Mouse (Mus musculus) cerebellum, postnatal 25 days (tissue): ENCODE data around the gene Mob3b.
"Not testable (repeated sequence)": the region's sequence is repeated elsewhere in the genome, so short reads cannot be mapped to it uniquely, and the experiment has no call there.

Experiments
- DNase-seq, 2 experiments: peaks; one replicate each; pipeline ENCODE4 v3.0.0; 2021; ENCODE audit warnings: mixed read lengths in 2 of 2

Mob3b gene

DNA sequence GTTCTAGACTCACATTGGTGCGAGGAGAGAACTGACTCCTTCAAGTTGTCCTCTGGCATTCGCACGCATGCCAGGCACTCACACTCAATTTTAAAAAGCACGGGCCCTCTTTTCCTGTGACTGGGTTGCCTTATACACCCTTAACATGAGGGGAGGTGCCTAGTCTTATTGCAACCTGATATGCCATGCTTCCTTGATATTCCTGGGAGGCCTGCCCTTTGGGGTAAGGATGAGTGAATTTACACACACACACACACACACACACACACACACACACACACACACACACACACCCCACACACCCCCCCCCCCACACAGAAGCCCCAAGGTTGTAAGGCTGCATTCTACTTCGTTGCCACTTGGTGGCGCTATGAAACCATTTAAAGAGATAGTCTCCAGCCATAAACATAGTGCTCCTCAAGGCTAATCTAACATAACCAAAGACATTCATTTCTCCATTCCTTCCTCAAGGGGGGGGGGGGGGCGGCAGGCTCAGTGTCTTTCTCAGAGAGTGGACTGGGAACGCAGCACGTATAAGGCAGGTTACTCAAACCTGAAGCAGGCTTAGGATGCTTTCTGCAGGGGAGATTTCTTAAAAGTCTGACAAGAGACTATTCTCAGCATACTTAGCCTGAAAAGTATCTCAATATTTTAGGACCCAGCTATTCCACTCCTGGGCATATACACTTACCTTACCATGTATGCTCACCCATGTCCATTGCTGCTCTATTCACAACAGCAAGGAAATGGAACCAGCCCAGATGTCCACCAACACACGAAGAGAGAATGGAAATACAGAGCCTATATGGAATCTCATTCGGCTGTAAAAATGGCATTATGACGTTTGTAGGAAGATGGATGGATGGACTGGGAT is 198.9 kb downstream of the Mob3b start:
- DNase-seq, result peak; percentile 51 to 69

DNA sequence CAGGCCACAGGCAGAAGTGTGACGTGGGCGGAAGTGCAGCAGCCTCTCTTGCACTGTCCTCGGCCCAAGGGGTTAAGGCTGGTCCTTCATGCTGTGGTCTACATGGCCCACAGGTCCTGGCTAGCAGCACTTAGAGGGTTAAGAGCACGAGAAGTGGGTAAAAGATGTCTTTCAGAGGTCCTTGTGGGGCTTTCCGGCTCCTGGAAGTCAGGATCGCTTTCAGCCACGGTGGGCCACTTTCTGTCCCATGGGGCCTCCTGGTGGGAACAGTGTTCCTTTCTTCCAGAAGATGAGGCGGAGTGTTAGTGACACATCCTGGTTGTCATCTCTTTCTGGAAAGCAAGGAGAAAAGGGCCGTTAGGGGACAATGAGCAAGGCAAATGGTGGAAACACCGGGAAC is 203.6 kb downstream of the Mob3b start:
- DNase-seq, result no peak

DNA sequence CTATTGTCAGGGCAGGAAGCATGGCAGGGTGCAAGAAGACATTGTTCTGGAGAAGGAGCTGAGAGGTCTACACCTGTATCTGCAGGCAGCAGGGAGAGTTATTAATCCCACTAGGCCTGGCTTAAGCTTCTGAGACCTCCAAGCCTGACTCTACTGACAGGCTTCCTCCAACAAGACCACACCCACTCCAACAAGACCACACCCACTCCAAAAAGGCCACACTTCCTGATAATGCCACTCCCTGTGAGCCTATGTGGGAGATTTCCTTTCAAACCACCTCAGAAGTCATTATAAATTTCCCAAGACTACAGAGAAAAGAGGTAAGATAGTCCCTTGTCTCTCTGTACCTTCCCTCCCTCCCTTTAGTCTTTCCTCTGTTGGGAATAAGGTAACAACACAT is 210.1 kb downstream of the Mob3b start:
- no peak for DNase-seq

DNA sequence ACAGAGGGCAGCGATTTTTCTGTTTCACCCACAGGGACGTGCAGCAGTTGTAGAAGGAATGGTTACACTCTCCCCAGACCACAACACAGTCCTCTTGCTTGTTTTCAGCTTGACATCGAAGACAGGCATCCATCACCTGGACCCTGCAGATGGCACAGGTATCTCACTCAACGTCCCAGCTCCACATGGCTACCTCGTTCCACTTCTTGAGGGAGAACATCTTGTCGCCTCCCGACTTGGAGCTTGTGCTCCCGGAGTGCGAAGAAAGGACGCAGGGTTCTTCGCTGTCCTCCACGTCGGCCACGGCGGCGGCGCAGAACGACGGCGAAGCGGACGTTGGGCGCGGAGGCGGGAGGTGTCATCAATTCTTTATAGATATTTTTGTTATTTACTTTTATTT is 216.2 kb downstream of the Mob3b start:
- no peak for DNase-seq

DNA sequence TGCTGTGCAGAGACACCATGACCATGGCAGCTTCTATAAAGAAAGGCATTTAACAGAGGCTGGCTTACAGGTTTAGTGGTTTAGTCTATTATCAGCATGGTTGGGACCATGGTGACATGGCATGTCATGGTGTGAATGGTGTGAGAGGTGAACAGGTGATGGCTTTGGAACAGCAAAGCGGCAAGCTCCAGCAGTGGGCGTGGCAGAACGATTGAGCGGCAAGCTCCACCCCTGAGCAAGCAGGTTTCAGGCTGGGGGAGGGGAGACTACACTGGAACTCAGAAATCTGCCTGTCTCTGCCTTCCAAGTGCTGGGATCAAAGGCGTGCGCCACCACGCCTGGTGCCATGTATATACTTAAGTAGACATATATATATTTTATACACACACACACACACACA is 228.9 kb downstream of the Mob3b start:
- DNase-seq, result not testable (repeated sequence)

DNA sequence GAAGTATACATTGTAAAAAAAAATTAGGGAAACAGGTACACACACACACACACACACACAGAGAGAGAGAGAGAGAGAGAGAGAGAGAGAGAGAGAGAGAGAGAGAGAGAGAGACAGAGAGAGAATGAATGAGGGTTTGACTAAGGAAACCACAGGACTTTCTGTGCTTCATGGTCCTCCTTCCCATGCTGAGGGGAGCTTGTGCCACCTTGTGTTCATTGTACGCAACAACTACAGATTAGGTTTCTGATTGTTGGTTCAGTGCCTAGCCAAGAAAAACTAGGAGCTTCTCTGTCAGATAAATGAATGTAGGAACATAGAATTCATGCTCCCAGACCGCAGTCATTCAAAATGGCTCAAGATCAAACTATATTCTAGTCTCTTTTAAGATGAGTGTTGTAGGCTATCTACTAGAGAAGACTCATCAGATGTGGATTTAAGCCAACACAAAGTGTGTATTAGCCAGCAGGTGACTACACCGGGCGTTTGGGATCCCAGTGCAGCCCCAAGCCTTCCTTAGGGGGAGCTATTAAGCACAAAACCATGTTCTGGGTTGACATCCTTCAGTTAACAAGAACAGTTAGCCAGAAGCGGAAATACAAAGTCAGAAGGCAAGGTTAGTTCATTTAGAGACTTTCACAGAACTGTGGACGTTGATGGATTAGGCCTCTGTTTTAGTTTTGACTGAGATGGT is 235.0 kb downstream of the Mob3b start:
- DNase-seq, result peak; percentile 29 to 61

DNA sequence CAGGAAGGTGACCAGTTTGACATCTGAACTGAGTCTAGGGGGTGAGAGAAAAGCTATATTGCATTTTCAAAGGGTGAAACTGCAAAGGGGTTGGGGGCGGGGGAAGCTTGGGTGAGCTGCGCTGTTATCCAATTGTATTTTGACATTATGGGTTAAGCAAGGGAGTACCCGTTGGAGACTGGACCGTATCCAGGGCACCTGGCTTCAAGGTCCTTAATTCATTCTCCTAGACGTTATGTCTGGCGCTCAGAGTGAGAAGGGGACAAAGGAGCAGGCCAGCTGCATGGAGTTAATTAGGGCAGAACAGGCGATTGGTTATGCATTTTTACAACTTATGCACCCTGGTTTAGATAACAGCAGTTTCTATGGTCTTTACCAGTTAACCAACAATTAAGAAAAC is 239.9 kb downstream of the Mob3b start:
- no peak for DNase-seq

DNA sequence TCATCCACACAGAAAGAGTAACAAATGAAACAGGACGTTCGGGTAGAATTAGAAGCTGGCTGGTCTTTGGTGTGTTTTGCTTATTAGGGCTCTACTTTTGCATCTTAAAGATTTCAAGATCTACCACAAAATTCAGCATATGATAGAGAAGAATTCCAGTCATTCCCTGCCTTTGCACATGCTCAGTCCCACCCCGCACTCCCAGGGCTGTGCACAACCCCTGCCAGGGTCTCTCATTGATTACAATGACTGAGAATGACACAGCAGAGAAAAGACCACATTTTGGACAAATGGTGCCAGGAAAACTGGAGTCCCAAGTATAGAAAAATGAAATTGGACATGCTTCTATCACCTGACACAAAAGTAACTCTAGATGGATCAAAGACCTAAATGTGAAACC is 245.1 kb downstream of the Mob3b start:
- DNase-seq, result no peak

DNA sequence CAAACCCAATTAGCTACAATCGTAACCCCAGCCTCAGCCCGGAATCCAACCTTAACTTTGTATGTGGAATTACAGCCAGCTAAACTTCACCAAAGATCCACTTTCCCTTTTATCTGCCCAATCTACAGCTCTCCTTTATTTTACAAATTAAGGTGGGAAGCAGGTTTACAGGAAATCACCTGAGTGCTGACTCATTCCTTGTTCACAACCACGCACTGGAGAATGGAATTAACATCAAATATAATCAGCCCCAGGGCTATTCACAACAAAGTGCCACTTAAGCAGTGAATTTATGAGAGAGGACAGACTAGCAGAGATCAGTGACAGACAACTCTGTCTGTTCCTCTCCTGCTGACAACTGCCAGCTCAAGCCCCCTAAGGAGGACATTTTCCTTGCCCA is 245.9 kb downstream of the Mob3b start:
- DNase-seq, result no peak

DNA sequence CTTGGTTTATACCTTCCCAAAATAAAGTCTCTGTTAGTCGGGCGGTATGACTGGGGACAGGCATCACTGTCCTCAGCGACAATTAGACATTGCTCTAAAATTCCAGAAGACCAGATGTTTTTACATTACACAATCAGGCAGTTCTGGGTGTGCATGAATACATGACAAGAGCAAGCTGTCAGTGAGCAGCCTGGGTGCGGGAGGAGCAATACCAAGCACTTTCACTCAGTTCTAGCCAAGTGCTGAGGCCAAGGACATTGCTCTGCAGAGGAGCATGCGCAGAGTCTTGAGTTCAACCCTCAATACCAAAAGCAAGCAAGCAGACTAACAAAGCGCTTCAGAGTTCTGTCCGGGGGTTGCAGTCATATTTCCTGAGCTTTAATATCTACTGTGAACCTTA is 249.2 kb downstream of the Mob3b start:
- DNase-seq, result no peak

DNA sequence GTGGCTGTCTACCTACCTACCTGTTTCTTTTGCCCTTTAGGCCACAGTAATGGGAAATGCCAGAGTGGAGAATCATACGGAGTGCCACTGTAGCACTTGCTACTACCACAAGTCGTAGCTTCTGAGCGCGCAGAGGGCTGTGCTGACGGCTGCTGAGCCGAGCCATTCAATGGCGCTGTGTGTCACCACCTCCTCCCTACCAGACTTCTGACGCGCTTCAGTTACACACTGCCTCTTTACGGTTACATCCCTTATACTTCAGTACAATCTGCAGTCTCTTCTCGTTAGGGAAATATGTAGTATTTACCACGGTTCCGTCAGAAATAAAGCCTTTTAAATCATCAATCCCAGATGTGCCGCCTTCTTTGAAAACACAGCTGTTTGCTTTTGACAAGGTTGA is 250.3 kb downstream of the Mob3b start:
- DNase-seq, result no peak

DNA sequence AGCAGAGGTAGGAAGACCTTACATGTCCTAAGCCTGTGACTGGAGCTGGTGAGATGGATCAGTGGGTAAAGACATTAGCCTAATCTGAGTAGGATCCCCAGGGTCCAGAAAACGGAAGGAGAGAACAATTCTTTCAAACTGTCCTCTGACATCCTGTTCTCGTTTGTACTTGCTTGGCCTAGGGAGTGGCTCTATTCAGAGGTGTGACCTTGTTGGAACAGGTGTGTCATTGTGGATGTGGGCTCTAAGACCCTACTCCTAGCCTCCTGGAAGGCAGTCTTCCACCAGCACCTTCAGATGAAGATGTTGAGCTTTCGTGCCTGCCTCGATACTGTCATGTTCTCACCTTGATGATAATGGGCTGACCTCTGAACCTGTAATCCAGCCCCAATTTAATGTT is 251.1 kb downstream of the Mob3b start:
- no peak for DNase-seq

DNA sequence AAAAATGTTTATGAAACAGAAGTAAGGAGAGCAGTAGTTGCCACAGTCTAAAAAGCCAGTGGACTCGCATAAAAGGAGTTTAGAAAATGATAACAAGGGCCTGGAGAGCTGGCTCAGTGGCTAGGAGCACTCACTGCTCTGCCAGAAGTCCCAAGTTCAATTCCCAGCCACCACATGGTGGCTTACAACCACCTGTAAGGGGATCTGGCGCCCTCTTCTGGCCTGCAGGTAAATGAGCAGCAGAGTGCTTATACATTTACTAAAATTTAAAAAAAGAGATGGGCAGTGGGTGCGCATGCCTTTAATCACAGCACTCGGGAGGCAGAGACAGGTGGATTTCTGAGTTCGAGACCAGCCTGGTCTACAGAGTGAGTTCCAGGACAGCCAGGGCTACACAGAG is 251.9 kb downstream of the Mob3b start:
- DNase-seq, result no peak

DNA sequence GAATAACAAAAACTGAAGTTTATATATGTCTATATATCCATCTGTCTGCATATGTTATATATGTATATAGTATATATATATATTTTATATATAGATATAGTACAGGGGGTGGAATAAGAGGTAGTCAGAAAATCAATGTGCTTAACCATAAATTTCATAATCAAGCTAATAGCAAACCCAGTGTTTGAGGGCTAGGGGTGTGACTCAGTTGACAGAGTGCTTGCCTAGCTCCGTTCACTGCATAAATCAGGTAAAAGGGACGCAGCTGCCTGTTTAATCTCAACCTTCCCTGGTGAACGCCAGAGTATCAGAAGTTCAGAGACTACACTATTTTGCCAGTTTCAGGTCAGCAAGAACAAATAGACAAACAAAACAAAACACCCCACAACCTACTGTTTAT is 255.7 kb downstream of the Mob3b start:
- not testable (repeated sequence) for DNase-seq

DNA sequence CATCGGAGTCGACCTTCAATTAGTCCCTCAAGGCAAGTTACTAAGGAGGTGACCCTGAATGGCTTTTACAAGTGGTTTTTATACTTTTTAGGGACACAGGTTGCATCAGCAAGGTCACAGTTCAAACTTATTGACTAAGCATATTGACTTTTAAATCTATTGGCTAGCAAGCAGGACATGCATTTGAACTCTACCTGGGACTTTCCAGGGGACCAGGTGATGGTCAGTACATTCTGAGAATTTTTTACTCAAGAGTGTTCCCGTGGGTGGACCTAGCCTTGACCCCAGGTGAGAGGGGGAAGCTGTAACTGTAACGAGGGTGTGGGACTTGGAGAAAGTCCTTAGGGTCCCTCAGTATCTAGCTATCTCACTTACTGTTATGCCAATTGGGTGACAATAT is 256.1 kb downstream of the Mob3b start:
- DNase-seq, result no peak

DNA sequence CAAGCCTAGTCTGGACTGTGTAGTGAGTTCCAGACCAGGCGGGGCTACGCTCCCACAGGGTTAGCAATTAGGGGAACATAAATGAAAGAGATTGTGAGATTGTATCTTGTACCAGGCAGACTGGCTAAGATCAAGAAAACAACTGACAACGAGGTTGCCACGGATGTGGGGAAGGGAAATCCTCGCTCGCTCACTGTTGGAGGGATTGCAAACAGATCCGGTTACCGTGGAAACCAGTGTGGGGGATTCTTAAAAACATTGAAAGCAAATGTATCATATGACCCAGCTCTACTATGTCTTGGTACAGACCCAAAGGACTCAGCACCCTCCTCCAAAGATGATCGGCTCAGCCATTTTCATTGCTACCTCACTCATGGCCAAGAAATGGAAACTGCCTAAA is 257.1 kb downstream of the Mob3b start:
- DNase-seq, result no peak

DNA sequence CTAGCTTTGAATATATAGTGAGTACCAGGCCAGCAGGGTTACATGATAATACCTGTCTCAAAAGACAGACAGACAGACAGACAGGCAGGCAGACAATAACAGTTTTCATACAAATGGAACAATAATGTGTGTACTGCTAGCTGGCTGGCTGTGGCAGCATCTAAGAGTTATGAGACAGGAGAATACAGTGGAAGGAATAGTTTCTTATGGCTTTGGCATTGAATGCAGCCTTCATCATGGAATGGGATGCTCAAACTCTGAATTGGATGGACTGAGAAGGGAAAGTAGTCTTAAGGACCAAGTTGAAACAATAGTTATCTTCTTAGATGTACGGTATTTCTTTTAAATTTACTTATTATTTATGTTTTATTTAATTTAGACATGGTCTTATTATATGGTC is 258.0 kb downstream of the Mob3b start:
- no peak for DNase-seq
